Mouse (Mus musculus) MEL (cell line): ENCODE data around the gene Edc3.

ENCODE experiments used
- CHD1 ChIP-seq: IDR thresholded peaks from 2 replicates; pipeline ENCODE4 v1.6.1; 2012; ENCODE audit warnings: low read depth, mild to moderate bottlenecking, inconsistent platforms, low read length, improper control_type of control experiment
- CTCF ChIP-seq, 3 experiments: IDR thresholded peaks in 2 of 3; conservative IDR thresholded peaks in 1 of 3; 2 replicates each; pipeline ENCODE4 v1.5.1; 2011 to 2012; ENCODE audit warnings: low read length in 3 of 3, low read depth in 2 of 3, mild to moderate bottlenecking in 2 of 3, improper control_type of control experiment in 1 of 3, inconsistent platforms in 1 of 3, mixed read lengths in 1 of 3, moderate library complexity in 1 of 3; ENCODE audit not compliant: control insufficient read depth in 1 of 3, insufficient read depth in 1 of 3, poor library complexity in 1 of 3, severe bottlenecking in 1 of 3
- GATA1 ChIP-seq: IDR thresholded peaks from 2 replicates; pipeline ENCODE4 v1.6.1; 2011; ENCODE audit warnings: low read depth, low read length, improper control_type of control experiment
- HCFC1 ChIP-seq: IDR thresholded peaks from 2 replicates; pipeline ENCODE4 v1.6.1; 2012; ENCODE audit warnings: low read depth, mild to moderate bottlenecking, inconsistent platforms, low read length, improper control_type of control experiment, moderate library complexity
- MAZ ChIP-seq: IDR thresholded peaks from 2 replicates; pipeline ENCODE4 v1.6.1; 2012; ENCODE audit warnings: low read depth, mild to moderate bottlenecking, inconsistent platforms, low read length, improper control_type of control experiment
- MEF2A ChIP-seq: IDR thresholded peaks from 2 replicates; pipeline ENCODE4 v1.6.1; 2014; ENCODE audit warnings: low read depth, mild to moderate bottlenecking, inconsistent platforms, low read length, improper control_type of control experiment; ENCODE audit not compliant: poor library complexity, insufficient replicate concordance, severe bottlenecking; ENCODE audit errors: extremely low read depth
- NELFE ChIP-seq: IDR thresholded peaks from 2 replicates; pipeline ENCODE4 v1.6.1; 2011; ENCODE audit warnings: low read depth, low read length, improper control_type of control experiment
- POLR2A ChIP-seq, 2 experiments: IDR thresholded peaks; 2 replicates each; pipeline ENCODE4 v1.6.1; 2011 to 2012; ENCODE audit warnings: low read length in 2 of 2, mild to moderate bottlenecking in 2 of 2, control low read depth in 1 of 2, improper control_type of control experiment in 1 of 2, low read depth in 1 of 2, moderate library complexity in 1 of 2; ENCODE audit not compliant: control insufficient read depth in 1 of 2, insufficient read depth in 1 of 2, poor library complexity in 1 of 2
- POLR2AphosphoS2 ChIP-seq: IDR thresholded peaks from 2 replicates; pipeline ENCODE4 v1.6.1; 2011; ENCODE audit warnings: low read length, improper control_type of control experiment
- SMC3 ChIP-seq: IDR thresholded peaks from 2 replicates; pipeline ENCODE4 v1.6.1; 2011; ENCODE audit warnings: low read depth, low read length, improper control_type of control experiment
- TAL1 ChIP-seq: IDR thresholded peaks from 2 replicates; pipeline ENCODE4 v1.6.1; 2012; ENCODE audit warnings: mild to moderate bottlenecking, inconsistent platforms, low read length, moderate library complexity, mixed read lengths
- TCF12 ChIP-seq: IDR thresholded peaks from 2 replicates; pipeline ENCODE4 v1.6.1; 2014; ENCODE audit warnings: low read depth, mild to moderate bottlenecking, inconsistent platforms, low read length, improper control_type of control experiment, moderate library complexity
- USF1 ChIP-seq: IDR thresholded peaks from 2 replicates; pipeline ENCODE4 v1.6.1; 2014; ENCODE audit warnings: low read depth, mild to moderate bottlenecking, inconsistent platforms, low read length, improper control_type of control experiment, moderate library complexity

GRCm38 (mm10) chr9:57681411-57681810 lies 26.9 kb upstream of the Edc3 start:
- TF ChIP-seq NELFE: no peak
- TF ChIP-seq POLR2A (IDR thresholded peaks at IDR 0.05; ENCODE audit: control insufficient read depth in 1 of 2, insufficient read depth in 1 of 2, low read depth in 1 of 2, low read length in 2 of 2, poor library complexity in 1 of 2): no peak
- TF ChIP-seq HCFC1: no peak
- no peak for TF ChIP-seq CHD1
- no peak for TF ChIP-seq MAZ
- TF ChIP-seq SMC3: no peak
- TF ChIP-seq TCF12: no peak
- no peak for TF ChIP-seq CTCF (IDR thresholded peaks at IDR 0.05 in 2 of 3, conservative IDR thresholded peaks at IDR 0.05 in 1 of 3; ENCODE audit: control insufficient read depth in 1 of 3, insufficient read depth in 1 of 3, low read depth in 2 of 3, low read length in 3 of 3, poor library complexity in 1 of 3, severe bottlenecking in 1 of 3)
- TF ChIP-seq GATA1: no peak
- no peak for TF ChIP-seq MEF2A
- TF ChIP-seq USF1: no peak
- TF ChIP-seq TAL1: no peak
- TF ChIP-seq POLR2AphosphoS2: no peak
